Mouse (Mus musculus): ENCODE measurements around the gene Unc5b.

DNA sequence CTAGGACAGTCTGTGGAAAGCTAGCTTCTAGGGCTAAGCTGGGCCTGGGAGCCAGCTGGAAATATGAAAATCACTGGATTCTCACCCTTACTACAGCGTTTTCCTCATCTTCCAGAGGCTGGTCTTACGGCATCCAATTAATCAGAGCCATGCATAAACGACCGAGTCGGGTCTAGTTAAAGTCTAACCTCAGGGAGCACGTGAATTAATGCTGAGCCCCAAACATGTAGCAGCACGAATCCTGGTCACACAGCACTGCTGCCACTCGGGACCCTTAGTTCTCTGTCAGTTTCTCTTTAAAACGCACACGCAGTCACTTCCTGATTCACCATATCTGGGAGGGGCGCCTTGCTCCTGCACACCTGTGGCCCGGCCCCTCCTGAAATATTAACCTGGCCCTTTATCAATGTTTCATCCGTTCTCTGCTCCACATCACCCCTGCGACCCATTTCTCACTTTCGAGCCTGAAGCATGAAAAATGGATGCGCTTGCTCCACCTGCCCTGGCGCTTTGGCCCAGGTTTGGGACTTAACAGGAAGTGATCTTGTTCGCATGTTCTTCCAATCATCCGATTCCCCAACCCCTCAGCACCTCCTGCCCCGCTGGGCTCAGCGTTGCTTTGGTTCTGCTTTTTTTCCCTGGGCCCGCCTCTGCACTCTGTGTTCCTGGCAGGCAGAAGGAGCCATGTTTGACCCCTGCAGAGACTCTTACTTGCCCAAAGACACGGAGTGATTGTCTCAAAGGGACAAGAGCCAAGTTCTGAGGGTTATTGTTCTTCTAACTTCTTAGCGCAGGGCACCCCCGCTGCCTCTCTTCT lies 31.3 kb upstream of the Unc5b start:
- TF ChIP-seq CTCF (IDR thresholded peaks at IDR 0.05) (no peak), EP300 (IDR thresholded peaks at IDR 0.05) (no peak)

Data from lung, postnatal 0 days (tissue).